Mouse (Mus musculus): ENCODE results near the gene Trmt1.

GRCm38 (mm10) chr8:84641578-84642361 lies 44.3 kb upstream of the Trmt1 start:
- TF ChIP-seq POLR2A (IDR thresholded peaks at IDR 0.05; ENCODE audit: low read depth, low read length) = no peak
- TF ChIP-seq CTCF (IDR thresholded peaks at IDR 0.05; ENCODE audit: borderline replicate concordance, insufficient read depth, low read length) = no peak
